Mouse (Mus musculus): ENCODE measurements around the gene Hscb. TPM values are rescaled to one million over a fixed set of nuclear protein-coding genes. Genes with fewer than 3 reads are reported as not detected.
A peak's percentile ranks its signal among the peaks of the same experiment; 100 is the strongest.
"Not testable (repeated sequence)": the region's sequence is repeated elsewhere in the genome, so short reads cannot be mapped to it uniquely, and the experiment has no call there.

Gene Hscb
- polyA plus RNA-seq (2016; fragmentation: Nextera tagmentation; extraction: Ambion mirVana), result 47.2 and 52.4 TPM in 2 replicates

GRCm38 (mm10) chr5:110839678-110840365, at the start of gene Hscb, which contains the start of gene Chek2:
TSS of gene Hscb (minus strand) at chr5:110839777.
TSS of gene Chek2 (plus strand) at chr5:110839979.
- WGBS (ENCODE audit: insufficient replicate concordance), result 1% methylated on average over 41 of the region's 41 CpGs
- H3K9ac ChIP-seq, result peak within 1 kb of the TSS; percentile 92
- peak within 1 kb of the TSS; percentile 81 for H3K4me2 ChIP-seq
- H3K36me3 ChIP-seq, result peaks cover 41% of the 10 kb centered on the region
- peak within 1 kb of the TSS; percentile 98 for H3K27ac ChIP-seq
- H3K4me3 ChIP-seq, result peak within 1 kb of the TSS; percentile 85
- H3K4me1 ChIP-seq, result peaks cover 78% of the 10 kb centered on the region
- H3K9me3 ChIP-seq (replicated peaks), result no peaks in the 10 kb centered on the region
- H3K27me3 ChIP-seq (replicated peaks), result no peaks in the 10 kb centered on the region
- ATAC-seq, result peak; percentile 84

GRCm38 (mm10) chr5:110888596-110888995, 49.0 kb upstream of the Hscb start:
- Histone ChIP-seq H3K9ac (no peak overlapping the region), H3K4me1 (no peaks in the 10 kb centered on the region), H3K4me2 (no peak overlapping the region), H3K4me3 (no peak overlapping the region), H3K36me3 (peaks cover 11% of the 10 kb centered on the region; the same call in 1 of the 2 replicates), H3K27me3 (replicated peaks) (no peaks in the 10 kb centered on the region), H3K9me3 (replicated peaks) (no peaks in the 10 kb centered on the region), H3K27ac (no peak overlapping the region)
- WGBS (ENCODE audit: insufficient replicate concordance), result 77% methylated on average over 4 of the region's 4 CpGs
- no peak for ATAC-seq

GRCm38 (mm10) chr5:110879584-110880374, 40.2 kb upstream of the Hscb start, which contains the start of gene Ttc28:
TSS of gene Ttc28 (plus strand) at chr5:110879803.
- Histone ChIP-seq H3K9me3 (replicated peaks) (no peaks in the 10 kb centered on the region), H3K4me3 (peak within 1 kb of the TSS; percentile 82), H3K4me1 (peaks cover 21% of the 10 kb centered on the region), H3K4me2 (peak within 1 kb of the TSS; percentile 97), H3K9ac (peak within 1 kb of the TSS; percentile 84), H3K27ac (peak within 1 kb of the TSS; percentile 60; the same call in 1 of the 2 replicates), H3K27me3 (replicated peaks) (no peaks in the 10 kb centered on the region), H3K36me3 (peaks cover 15% of the 10 kb centered on the region)
- ATAC-seq, result peak; percentile 86
- 1% methylated on average over 88 of the region's 101 CpGs for WGBS (ENCODE audit: insufficient replicate concordance)

- H3K4me2 ChIP-seq, result peak overlapping the region; percentile 97
- H3K27me3 ChIP-seq (replicated peaks), result no peaks in the 10 kb centered on the region
- H3K4me3 ChIP-seq, result peak overlapping the region; percentile 82
- no peak for ATAC-seq
- peaks cover 19% of the 10 kb centered on the region for H3K36me3 ChIP-seq
- H3K4me1 ChIP-seq, result peaks cover 24% of the 10 kb centered on the region
- WGBS (ENCODE audit: insufficient replicate concordance), result 58% methylated on average over 7 of the region's 7 CpGs
- H3K9ac ChIP-seq, result peak overlapping the region; percentile 84
- H3K9me3 ChIP-seq (replicated peaks), result no peaks in the 10 kb centered on the region
- no peak overlapping the region for H3K27ac ChIP-seq
These were observed 39.5 kb upstream of the Hscb start for GRCm38 (mm10) chr5:110879042-110879441.

GRCm38 (mm10) chr5:110878526-110878925, 38.9 kb upstream of the Hscb start:
- H3K27ac ChIP-seq; H3K27me3 ChIP-seq (replicated peaks); H3K9me3 ChIP-seq (replicated peaks); H3K4me2 ChIP-seq; H3K4me3 ChIP-seq; H3K9ac ChIP-seq; ATAC-seq: not testable (repeated sequence)
- Histone ChIP-seq H3K4me1 (peaks cover 24% of the 10 kb centered on the region), H3K36me3 (peaks cover 24% of the 10 kb centered on the region)
- 79% methylated on average over 1 of the region's 1 CpGs for WGBS (ENCODE audit: insufficient replicate concordance)

- no peaks in the 10 kb centered on the region for H3K27me3 ChIP-seq (replicated peaks)
- H3K36me3 ChIP-seq, result peaks cover 31% of the 10 kb centered on the region
- peaks cover 24% of the 10 kb centered on the region for H3K4me1 ChIP-seq
- no peak overlapping the region for H3K4me2 ChIP-seq
- no peak overlapping the region for H3K27ac ChIP-seq
- no peaks in the 10 kb centered on the region for H3K9me3 ChIP-seq (replicated peaks)
- no peak overlapping the region for H3K4me3 ChIP-seq
- ATAC-seq, result no peak
- no peak overlapping the region for H3K9ac ChIP-seq
- WGBS (ENCODE audit: insufficient replicate concordance), result 88% methylated on average over 5 of the region's 5 CpGs
These were observed 38.3 kb upstream of the Hscb start for GRCm38 (mm10) chr5:110877666-110878505.

GRCm38 (mm10) chr5:110875286-110875685, 35.7 kb upstream of the Hscb start:
- no peaks in the 10 kb centered on the region for H3K9me3 ChIP-seq (replicated peaks)
- peaks cover 57% of the 10 kb centered on the region for H3K36me3 ChIP-seq

GRCm38 (mm10) chr5:110874711-110875110, 35.1 kb upstream of the Hscb start:
- no peaks in the 10 kb centered on the region for H3K9me3 ChIP-seq (replicated peaks)
- ATAC-seq, result no peak
- H3K36me3 ChIP-seq, result peaks cover 63% of the 10 kb centered on the region
- H3K4me2 ChIP-seq, result no peak overlapping the region
- no peak overlapping the region for H3K27ac ChIP-seq
- H3K4me3 ChIP-seq, result no peak overlapping the region
- peaks cover 15% of the 10 kb centered on the region for H3K4me1 ChIP-seq
- H3K9ac ChIP-seq, result no peak overlapping the region
- H3K27me3 ChIP-seq (replicated peaks), result no peaks in the 10 kb centered on the region

More at GRCm38 (mm10) chr5:110875286-110875685, 35.7 kb upstream of the Hscb start:
- Histone ChIP-seq H3K27ac (no peak overlapping the region), H3K27me3 (replicated peaks) (no peaks in the 10 kb centered on the region), H3K4me1 (peaks cover 19% of the 10 kb centered on the region), H3K4me2 (no peak overlapping the region), H3K4me3 (no peak overlapping the region), H3K9ac (no peak overlapping the region)
- peak; percentile 57 for ATAC-seq
- 91% methylated on average over 1 of the region's 1 CpGs for WGBS (ENCODE audit: insufficient replicate concordance)

GRCm38 (mm10) chr5:110873160-110873559, 33.6 kb upstream of the Hscb start:
- H3K27me3 ChIP-seq (replicated peaks), result no peaks in the 10 kb centered on the region
- no peak overlapping the region for H3K4me3 ChIP-seq
- H3K9me3 ChIP-seq (replicated peaks), result no peaks in the 10 kb centered on the region
- H3K36me3 ChIP-seq, result peaks cover 77% of the 10 kb centered on the region
- H3K9ac ChIP-seq, result no peak overlapping the region
- 91% methylated on average over 6 of the region's 6 CpGs for WGBS (ENCODE audit: insufficient replicate concordance)
- H3K27ac ChIP-seq, result no peak overlapping the region
- H3K4me1 ChIP-seq, result peaks cover 11% of the 10 kb centered on the region
- no peak for ATAC-seq
- H3K4me2 ChIP-seq, result no peak overlapping the region

GRCm38 (mm10) chr5:110869242-110869669, 29.7 kb upstream of the Hscb start:
- Histone ChIP-seq H3K36me3 (peaks cover 95% of the 10 kb centered on the region), H3K9ac (no peak overlapping the region), H3K4me1 (no peaks in the 10 kb centered on the region), H3K4me3 (no peak overlapping the region), H3K9me3 (replicated peaks) (no peaks in the 10 kb centered on the region), H3K4me2 (no peak overlapping the region), H3K27me3 (replicated peaks) (no peaks in the 10 kb centered on the region), H3K27ac (no peak overlapping the region)
- 75% methylated on average over 8 of the region's 8 CpGs for WGBS (ENCODE audit: insufficient replicate concordance)
- ATAC-seq, result no peak

GRCm38 (mm10) chr5:110868460-110868859, 28.9 kb upstream of the Hscb start:
- Histone ChIP-seq H3K27me3 (replicated peaks) (no peaks in the 10 kb centered on the region), H3K9ac (no peak overlapping the region), H3K4me3 (no peak overlapping the region), H3K36me3 (peaks cover 95% of the 10 kb centered on the region), H3K4me1 (no peaks in the 10 kb centered on the region), H3K9me3 (replicated peaks) (no peaks in the 10 kb centered on the region), H3K4me2 (no peak overlapping the region), H3K27ac (0 out of 2 replicates have a peak overlapping the region, but pooled peaks have one; percentile 12)
- 79% methylated on average over 4 of the region's 4 CpGs for WGBS (ENCODE audit: insufficient replicate concordance)
- ATAC-seq, result no peak

All from liver, embryonic 12.5 days (tissue).